Mouse (Mus musculus) liver, embryonic 14.5 days (tissue): ENCODE measurements around the gene Efna2.

ENCODE experiments used
- CTCF ChIP-seq: IDR thresholded peaks from 2 replicates; pipeline ENCODE4 v1.5.1; 2016; ENCODE audit warnings: antibody characterized with exemption, low read depth, control low read depth
- EP300 ChIP-seq: IDR thresholded peaks from 2 replicates; pipeline ENCODE4 v1.6.1; 2016; ENCODE audit warnings: antibody characterized with exemption, low read depth

GRCm38 (mm10) chr10:80215048-80215772 is 35.9 kb downstream of the Efna2 start:
- TF ChIP-seq CTCF (no peak), EP300 (no peak)
